Mouse (Mus musculus) CH12.LX (cell line): ENCODE measurements around the gene Ndufc2. TPM values are rescaled to one million over a fixed set of nuclear protein-coding genes. Genes with fewer than 3 reads are reported as not detected.

Experiments used
- DNase-seq: peaks from one replicate; pipeline ENCODE4 v3.0.0-alpha.2; 2013; ENCODE audit errors: extremely low read depth
- H3K27ac ChIP-seq: 2 replicates; pipeline ENCODE4 v1.5.1; 2012; ENCODE audit warnings: low read depth, mild to moderate bottlenecking, control low read depth, moderate library complexity; ENCODE audit not compliant: insufficient read depth
- H3K27me3 ChIP-seq: replicated peaks from 2 replicates; pipeline ENCODE3; 2012; ENCODE audit warnings: inconsistent platforms
- H3K36me3 ChIP-seq, 2 experiments: replicated peaks in 1 of 2; 2 replicates each; pipeline versions ENCODE3 to v1.6.1; 2012; ENCODE audit warnings: inconsistent platforms in 1 of 2, low read length in 1 of 2, mild to moderate bottlenecking in 1 of 2, mixed read lengths in 1 of 2, moderate library complexity in 1 of 2; ENCODE audit not compliant: control insufficient read depth in 1 of 2, insufficient read depth in 1 of 2
- H3K4me1 ChIP-seq, 2 experiments: 2 replicates each; pipeline ENCODE4 v1.6.1; 2012; ENCODE audit warnings: inconsistent platforms in 1 of 2, moderate library complexity in 1 of 2; ENCODE audit not compliant: insufficient read depth in 2 of 2, control insufficient read depth in 1 of 2
- H3K4me2 ChIP-seq: 2 replicates; pipeline ENCODE4 v1.6.1; 2012; ENCODE audit warnings: low read depth, mild to moderate bottlenecking, control low read depth; ENCODE audit not compliant: poor library complexity, insufficient read depth, severe bottlenecking
- H3K4me3 ChIP-seq, 3 experiments: fragments of 150-350 bp in 1 of 3; sonication (generic) in 1 of 3; replicated peaks in 1 of 3; 2 replicates each; pipeline versions ENCODE3 to v1.5.1; 2011 to 2012; ENCODE audit warnings: low read depth in 2 of 3, low read length in 2 of 3, mild to moderate bottlenecking in 2 of 3, moderate library complexity in 2 of 3, control low read depth in 1 of 3, improper control_type of control experiment in 1 of 3, inconsistent platforms in 1 of 3, mixed read lengths in 1 of 3; ENCODE audit not compliant: poor library complexity in 1 of 3
- H3K79me2 ChIP-seq: replicated peaks from 2 replicates; pipeline ENCODE4 v1.6.1; 2012; ENCODE audit warnings: mild to moderate bottlenecking, moderate library complexity; ENCODE audit not compliant: control insufficient read depth, poor library complexity, insufficient read depth, severe bottlenecking; ENCODE audit errors: extremely low read depth
- H3K9ac ChIP-seq: 2 replicates; pipeline ENCODE4 v1.6.1; 2012; ENCODE audit warnings: low read depth, mild to moderate bottlenecking, control low read depth, moderate library complexity; ENCODE audit not compliant: insufficient read depth
- H3K9me3 ChIP-seq: replicated peaks from 2 replicates; pipeline ENCODE3; 2012; ENCODE audit warnings: low read length, inconsistent platforms, mixed read lengths
- CTCF ChIP-seq, 2 experiments: IDR thresholded peaks in 1 of 2; conservative IDR thresholded peaks in 1 of 2; 2 replicates each; pipeline ENCODE4 v1.5.1; 2011 to 2012; ENCODE audit warnings: low read depth in 2 of 2, low read length in 2 of 2, improper control_type of control experiment in 1 of 2, inconsistent platforms in 1 of 2, mild to moderate bottlenecking in 1 of 2, moderate library complexity in 1 of 2
- ELF1 ChIP-seq: IDR thresholded peaks from 2 replicates; pipeline ENCODE4 v1.6.1; 2014; ENCODE audit warnings: low read depth, mild to moderate bottlenecking, inconsistent platforms, low read length, improper control_type of control experiment
- EP300 ChIP-seq: IDR thresholded peaks from 2 replicates; pipeline ENCODE4 v1.6.1; 2011; ENCODE audit warnings: low read length, improper control_type of control experiment
- ETS1 ChIP-seq: conservative IDR thresholded peaks from 2 replicates; pipeline ENCODE4 v1.6.1; 2012; ENCODE audit warnings: low read depth, mild to moderate bottlenecking, inconsistent platforms, low read length, improper control_type of control experiment, moderate library complexity
- KAT2A ChIP-seq: IDR thresholded peaks from 2 replicates; pipeline ENCODE4 v1.6.1; 2012; ENCODE audit warnings: low read length, improper control_type of control experiment, inconsistent platforms; ENCODE audit not compliant: insufficient replicate concordance
- MAFK ChIP-seq: IDR thresholded peaks from 2 replicates; pipeline ENCODE4 v1.6.1; 2011; ENCODE audit warnings: low read length, improper control_type of control experiment; ENCODE audit not compliant: insufficient replicate concordance
- MAZ ChIP-seq: IDR thresholded peaks from 2 replicates; pipeline ENCODE4 v1.6.1; 2012; ENCODE audit warnings: low read depth, mild to moderate bottlenecking, inconsistent platforms, low read length, improper control_type of control experiment, moderate library complexity
- MYC ChIP-seq: IDR thresholded peaks from 2 replicates; pipeline ENCODE4 v1.6.1; 2011; ENCODE audit warnings: low read depth, mild to moderate bottlenecking, improper control_type of control experiment, low read length
- NELFE ChIP-seq: IDR thresholded peaks from 2 replicates; pipeline ENCODE4 v1.6.1; 2011; ENCODE audit warnings: low read depth, low read length, improper control_type of control experiment
- NRF1 ChIP-seq: IDR thresholded peaks from 2 replicates; pipeline ENCODE4 v1.6.1; 2014; ENCODE audit warnings: low read depth, mild to moderate bottlenecking, inconsistent platforms, low read length, improper control_type of control experiment, moderate library complexity
- PAX5 ChIP-seq: IDR thresholded peaks from 2 replicates; pipeline ENCODE4 v1.6.1; 2012; ENCODE audit warnings: low read length, inconsistent platforms, mixed read lengths
- POLR2A ChIP-seq: IDR thresholded peaks from 2 replicates; pipeline ENCODE4 v1.6.1; 2011; ENCODE audit warnings: low read depth, mild to moderate bottlenecking, improper control_type of control experiment, low read length
- POLR2AphosphoS2 ChIP-seq: IDR thresholded peaks from 2 replicates; pipeline ENCODE4 v1.6.1; 2011; ENCODE audit warnings: low read depth, low read length, improper control_type of control experiment
- RAD21 ChIP-seq: IDR thresholded peaks from 2 replicates; pipeline ENCODE4 v1.6.1; 2011; ENCODE audit warnings: low read depth, mild to moderate bottlenecking, low read length, improper control_type of control experiment, moderate library complexity
- RCOR1 ChIP-seq: conservative IDR thresholded peaks from 2 replicates; pipeline ENCODE4 v1.6.1; 2012; ENCODE audit warnings: low read depth, mild to moderate bottlenecking, inconsistent platforms, low read length, improper control_type of control experiment
- SIN3A ChIP-seq: IDR thresholded peaks from 2 replicates; pipeline ENCODE4 v1.6.1; 2012; ENCODE audit warnings: low read length, improper control_type of control experiment, inconsistent platforms
- SMC3 ChIP-seq: IDR thresholded peaks from 2 replicates; pipeline ENCODE4 v1.6.1; 2011; ENCODE audit warnings: low read depth, low read length, improper control_type of control experiment
- TBP ChIP-seq: conservative IDR thresholded peaks from 2 replicates; pipeline ENCODE4 v1.6.1; 2011; ENCODE audit warnings: low read depth, low read length, improper control_type of control experiment
- TCF12 ChIP-seq: IDR thresholded peaks from 2 replicates; pipeline ENCODE4 v1.6.1; 2014; ENCODE audit warnings: low read depth, mild to moderate bottlenecking, inconsistent platforms, low read length, improper control_type of control experiment
- UBTF ChIP-seq: IDR thresholded peaks from 2 replicates; pipeline ENCODE4 v1.6.1; 2012; ENCODE audit warnings: low read depth, mild to moderate bottlenecking, inconsistent platforms, low read length, improper control_type of control experiment, moderate library complexity
- USF2 ChIP-seq: conservative IDR thresholded peaks from 2 replicates; pipeline ENCODE4 v1.6.1; 2011; ENCODE audit warnings: low read depth, low read length, improper control_type of control experiment
- ZC3H11A ChIP-seq: IDR thresholded peaks from 2 replicates; pipeline ENCODE4 v1.6.1; 2012; ENCODE audit warnings: low read depth, mild to moderate bottlenecking, inconsistent platforms, low read length, improper control_type of control experiment
- ZKSCAN1 ChIP-seq: IDR thresholded peaks from 2 replicates; pipeline ENCODE4 v1.6.1; 2012; ENCODE audit warnings: low read depth, inconsistent platforms, low read length, improper control_type of control experiment, borderline replicate concordance
- ZMIZ1 ChIP-seq: IDR thresholded peaks from 2 replicates; pipeline ENCODE4 v1.6.1; 2012; ENCODE audit warnings: low read depth, mild to moderate bottlenecking, inconsistent platforms, low read length, improper control_type of control experiment
- ZNF384 ChIP-seq: IDR thresholded peaks from 2 replicates; pipeline ENCODE4 v1.6.1; 2012; ENCODE audit warnings: low read depth, low read length, improper control_type of control experiment, inconsistent platforms
- dilution Hi-C: fragments of 300-500 bp; cut with MboI; formaldehyde crosslinking; loops from 2 replicates; pipeline ENCODE4 v1.14.3; 2020; ENCODE audit warnings: low sequenced_read_pairs; ENCODE audit not compliant: extremely low pct_unique_long_range_greater_than_20kb, extremely low pct_ligation_motif_present
- in situ Hi-C: fragments of 300-500 bp; cut with MboI; formaldehyde crosslinking; loops from 3 replicates; pipeline ENCODE4 v1.14.3; 2019; ENCODE audit warnings: low sequenced_read_pairs, low pct_ligation_motif_present, low pct_unique_long_range_greater_than_20kb, mixed read lengths
- polyA plus RNA-seq: library from polyadenylated mRNA; unstranded; fragments of >175 nt; gene quantifications from 2 replicates; pipeline ENCODE4 v1.2.1, GENCODE M21; 2012; ENCODE audit warnings: low read depth; ENCODE audit not compliant: insufficient read length
- total RNA-seq, 2 experiments: library from RNA; depleted of rRNA; stranded (reverse); fragments of 300-350 nt in 1 of 2; fragments of >200 nt in 1 of 2; gene quantifications; 2 replicates each; pipeline ENCODE4 v1.2.3; 2012 to 2014

Gene Ndufc2
- total and polyA plus RNA-seq, 3 experiments, result 217 to 352 (median 352) TPM

GRCm38 (mm10) chr7:97424621-97425245 lies 24.9 kb downstream of the Ndufc2 start:
- Histone ChIP-seq H3K79me2 (no peaks in the 10 kb centered on the region), H3K4me1 (peaks cover 3 to 20% of the 10 kb centered on the region in 2 experiments; a peak in 3 of 4 replicates), H3K27ac (no peak overlapping the region), H3K4me3 (no peak overlapping the region), H3K36me3 (no peaks in the 10 kb centered on the region), H3K27me3 (no peaks in the 10 kb centered on the region), H3K9ac (no peak overlapping the region), H3K4me2 (peak overlapping the region; percentile 19; the same call in 1 of the 2 replicates), H3K9me3 (no peaks in the 10 kb centered on the region)
- in situ Hi-C loops (loop anchor here (10.0 to 25.0 kb wide), 3 partner anchors 140 to 538 kb away; partner anchors contain the start of gene Clns1a), dilution Hi-C loops (no loop called here)
- DNase-seq, result peak; percentile 75
- TF ChIP-seq MYC (no peak), NRF1 (no peak), EP300 (no peak), CTCF (conservative IDR thresholded peaks at IDR 0.05 in 1 of 2, IDR thresholded peaks at IDR 0.05 in 1 of 2; ENCODE audit: low read depth in 2 of 2, low read length in 2 of 2) (peak; percentile 58 to 93), ZC3H11A (peak; percentile 30; the same call in 1 of the 2 replicates), ZMIZ1 (no peak), RCOR1 (no peak), NELFE (no peak), SIN3A (no peak), TCF12 (no peak), ETS1 (no peak), POLR2AphosphoS2 (no peak), MAFK (no peak), PAX5 (no peak), UBTF (no peak), POLR2A (no peak), ZKSCAN1 (no peak), USF2 (no peak), TBP (no peak), RAD21 (peak; percentile 97), SMC3 (peak; percentile 89), KAT2A (no peak), ZNF384 (no peak), ELF1 (no peak), MAZ (no peak)
